Mouse (Mus musculus) gastrocnemius, postnatal 4 days (tissue): Measurements from ENCODE around the gene Ppp1cb. TPM values are rescaled to one million over a fixed set of nuclear protein-coding genes. Genes with fewer than 3 reads are reported as not detected.

Source experiments
- total RNA-seq, 2 experiments: library from RNA; stranded (reverse); gene quantifications; 2 replicates each; pipeline ENCODE4 v1.2.3; 2021

Gene Ppp1cb
- total RNA-seq, 2 experiments from 2014 or later = 303 to 348 TPM

Other genes with a start within 250 kb of the Ppp1cb start
- gene Plb1, start 226.1 kb upstream of the Ppp1cb start, total RNA-seq = 1 to 10 TPM; 1.7 to 2.6 TPM
- 10 to 100 TPM; 30.3 to 35.0 TPM for gene Yes1, start 152.3 kb downstream of the Ppp1cb start, total RNA-seq